In the genomic region with DNA sequence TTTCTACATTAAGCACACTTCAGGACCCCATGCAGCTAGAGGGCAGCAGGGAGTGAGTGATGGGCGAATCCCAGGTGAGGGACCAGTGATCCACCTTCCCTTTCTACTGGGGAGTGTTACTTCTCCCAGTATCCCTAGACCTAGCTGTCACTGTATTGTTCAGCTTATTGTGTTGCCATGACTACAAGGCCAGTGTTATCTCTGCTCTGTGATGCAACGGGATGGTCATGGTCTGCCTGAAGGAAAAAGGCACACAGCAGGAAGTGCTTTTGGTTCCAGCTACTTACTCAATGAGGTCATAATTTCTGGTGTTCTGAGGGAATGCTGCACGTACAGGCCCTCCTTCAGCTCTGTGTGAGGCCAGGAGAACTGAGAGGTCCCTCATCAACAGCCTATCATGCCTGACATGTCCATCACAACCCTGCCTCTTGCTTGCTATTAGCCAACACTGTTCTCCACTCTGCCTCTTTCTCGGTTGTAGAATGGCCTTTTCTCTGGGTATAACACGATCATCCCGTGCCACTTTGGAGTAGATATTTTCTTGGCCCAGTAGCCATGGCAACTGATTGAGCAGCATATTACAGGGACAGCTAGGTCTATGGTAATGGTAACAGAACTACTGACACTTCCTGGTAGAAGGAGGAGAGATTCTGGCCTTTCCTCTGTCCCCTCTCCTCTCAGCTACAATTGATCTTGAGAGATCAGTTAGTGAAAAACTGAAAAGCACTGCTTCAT, we compare ENCODE assay signal across 8 mouse cellular contexts.
DNase-seq lines count a peak whose midpoint lies in the region; ATAC-seq and TF ChIP-seq lines count a peak whose summit lies in the region.

No protein-coding gene starts in this region.

- H3K4me3 ChIP-seq in testis, adult 2 months (ENCODE audit: control insufficient read depth, low read depth, low read length): peak overlapping the region; percentile 84
- no peak overlapping the region for H3K4me3 ChIP-seq in intestine, embryonic 15.5 days (replicated peaks)
- H3K4me3 ChIP-seq in stomach, embryonic 16.5 days (replicated peaks; ENCODE audit: low read length): no peak overlapping the region

- peak; percentile 31 to 81 for DNase-seq in adrenal gland, adult (ENCODE audit: inconsistent age in 2 of 2, low spot score in 1 of 2)
- no peak for DNase-seq in adrenal gland, postnatal 4 days (ENCODE audit: low spot score in 2 of 2)
- DNase-seq in testis, postnatal 10 days (ENCODE audit: low spot score): no peak
- no peak for DNase-seq in frontal cortex, adult 2 months (ENCODE audit: extremely low spot score in 1 of 2, low spot score in 1 of 2)

- peak; percentile 50; the same call in 1 of the 2 replicates for TF ChIP-seq POLR2A in testis, adult 2 months (IDR thresholded peaks at IDR 0.05; ENCODE audit: control insufficient read depth, low read depth, low read length)

- H3K36me3 ChIP-seq in testis, adult 2 months (ENCODE audit: control insufficient read depth, insufficient read depth, low read length): no peaks in the 10 kb centered on the region
- H3K36me3 ChIP-seq in intestine, embryonic 15.5 days: no peaks in the 10 kb centered on the region
- H3K36me3 ChIP-seq in stomach, embryonic 16.5 days (ENCODE audit: control insufficient read depth, insufficient read depth, low read length): no peaks in the 10 kb centered on the region

- no peaks in the 10 kb centered on the region for H3K4me1 ChIP-seq in testis, adult 2 months (ENCODE audit: control insufficient read depth, insufficient read depth, low read length)
- no peaks in the 10 kb centered on the region; the same call in 1 of the 2 replicates for H3K4me1 ChIP-seq in intestine, embryonic 15.5 days (replicated peaks)
- H3K4me1 ChIP-seq in stomach, embryonic 16.5 days (ENCODE audit: control insufficient read depth, insufficient read depth, low read length): no peaks in the 10 kb centered on the region

- H3K9ac ChIP-seq in intestine, embryonic 15.5 days: no peak overlapping the region
- no peak overlapping the region for H3K9ac ChIP-seq in stomach, embryonic 16.5 days (ENCODE audit: low read length)

- TF ChIP-seq CTCF in testis, adult 2 months (IDR thresholded peaks at IDR 0.05; ENCODE audit: control insufficient read depth, insufficient read depth, insufficient replicate concordance, low read depth, low read length): no peak

- peak overlapping the region; percentile 57 for H3K27ac ChIP-seq in testis, adult 2 months (ENCODE audit: control insufficient read depth, insufficient read depth, low read depth, low read length)
- no peak overlapping the region for H3K27ac ChIP-seq in intestine, embryonic 15.5 days
- no peak overlapping the region for H3K27ac ChIP-seq in stomach, embryonic 16.5 days (ENCODE audit: low read length)

- H3K4me2 ChIP-seq in intestine, embryonic 15.5 days (replicated peaks): no peak overlapping the region
- no peak overlapping the region for H3K4me2 ChIP-seq in stomach, embryonic 16.5 days (ENCODE audit: low read depth, low read length)

- H3K27me3 ChIP-seq in testis, adult 2 months (ENCODE audit: control insufficient read depth, insufficient read depth, low read length): no peaks in the 10 kb centered on the region
- no peaks in the 10 kb centered on the region for H3K27me3 ChIP-seq in intestine, embryonic 15.5 days (replicated peaks)
- no peaks in the 10 kb centered on the region for H3K27me3 ChIP-seq in stomach, embryonic 16.5 days (ENCODE audit: control insufficient read depth, insufficient read depth, low read length)

- H3K9me3 ChIP-seq in intestine, embryonic 15.5 days: no peaks in the 10 kb centered on the region
- no peaks in the 10 kb centered on the region for H3K9me3 ChIP-seq in stomach, embryonic 16.5 days (replicated peaks; ENCODE audit: control insufficient read depth, low read length)

- peak; percentile 77 for ATAC-seq in intestine, embryonic 15.5 days
- ATAC-seq in stomach, embryonic 16.5 days (ENCODE audit: insufficient read depth, low FRiP score): 0 out of 2 replicates have a peak, but pooled peaks have one; percentile 61
- no peak for ATAC-seq in CD4-positive, CD25-positive, alpha-beta regulatory T cell, adult 4 months

- WGBS in intestine, embryonic 15.5 days: 56% methylated on average over 6 of the region's 6 CpGs
- 60% methylated on average over 6 of the region's 6 CpGs for WGBS in stomach, embryonic 16.5 days

Comparison
In these comparisons a context has a peak if more than half of its experiments do, and no peak if none do; other contexts are left out.
1. DNase-seq: peak in adrenal gland, adult (2 of 2); none in adrenal gland, postnatal 4 days (0 of 2), testis, postnatal 10 days (single experiment) and frontal cortex, adult 2 months (0 of 2).